Mouse (Mus musculus) neural tube, embryonic 14.5 days (tissue): ENCODE results near the gene Gpd1l. TPM values are rescaled to one million over a fixed set of nuclear protein-coding genes. Genes with fewer than 3 reads are reported as not detected.

Source experiments
- ATAC-seq: fragments of 200-750 bp; cut with Nextera tagmentation; 2 replicates; pipeline ENCODE4 v1.8.0; 2017; ENCODE audit warnings: low read depth, mild to moderate bottlenecking, moderate TSS enrichment, moderate library complexity
- H3K27ac ChIP-seq: fragments of 300-500 bp; sonication (generic); 2 replicates; pipeline ENCODE4 v1.5.1; 2014; ENCODE audit warnings: low read depth, mild to moderate bottlenecking, control low read depth, low read length, moderate library complexity, mixed read lengths
- H3K27me3 ChIP-seq: fragments of 300-500 bp; sonication (generic); 2 replicates; pipeline ENCODE4 v1.6.1; 2014; ENCODE audit warnings: low read length; ENCODE audit not compliant: control insufficient read depth, insufficient read depth
- H3K36me3 ChIP-seq: fragments of 300-500 bp; sonication (generic); 2 replicates; pipeline ENCODE4 v1.6.1; 2014; ENCODE audit warnings: low read length, mixed read lengths; ENCODE audit not compliant: control insufficient read depth, insufficient read depth
- H3K4me1 ChIP-seq: fragments of 300-500 bp; sonication (generic); 2 replicates; pipeline ENCODE4 v1.6.1; 2014; ENCODE audit warnings: low read length; ENCODE audit not compliant: control insufficient read depth, insufficient read depth
- H3K4me2 ChIP-seq: fragments of 300-500 bp; sonication (generic); 2 replicates; pipeline ENCODE4 v1.6.1; 2014; ENCODE audit warnings: mild to moderate bottlenecking, low read depth, low read length, control low read depth
- H3K4me3 ChIP-seq: fragments of 300-500 bp; sonication (generic); 2 replicates; pipeline ENCODE4 v1.5.1; 2014; ENCODE audit warnings: low read depth, low read length, control low read depth, mixed read lengths
- H3K9ac ChIP-seq: fragments of 300-500 bp; sonication (generic); replicated peaks from 2 replicates; pipeline ENCODE4 v1.6.1; 2014; ENCODE audit warnings: low read depth, mild to moderate bottlenecking, control low read depth, low read length, mixed read lengths
- H3K9me3 ChIP-seq: fragments of 300-500 bp; sonication (generic); 2 replicates; pipeline ENCODE4 v1.6.1; 2016; ENCODE audit warnings: low read length; ENCODE audit not compliant: control insufficient read depth
- WGBS: fragments of 180-500 bp; shearing (Covaris S2); extraction: QIAGEN DNeasy Blood & Tissue Kit; methylation state at CpG from one replicate; pipeline ENCODE4 v1.1.7; 2014; 5-methylcytosine and 5-hydroxymethylcytosine counted together
- polyA plus RNA-seq: library from polyadenylated mRNA; unstranded; fragments of >200 nt; fragmentation: Nextera tagmentation; extraction: Ambion mirVana; gene quantifications from 2 replicates; pipeline ENCODE4 v1.2.1, GENCODE M21; 2014

The Gpd1l gene
- polyA plus RNA-seq, 1 experiment from 2014 or later: 24.9 TPM

GRCm38 (mm10) chr9:114887699-114888098 lies 46.1 kb downstream of the Gpd1l start:
- 98% methylated on average over 3 of the region's 3 CpGs for WGBS
- no peak overlapping the region for H3K27ac ChIP-seq

DNA sequence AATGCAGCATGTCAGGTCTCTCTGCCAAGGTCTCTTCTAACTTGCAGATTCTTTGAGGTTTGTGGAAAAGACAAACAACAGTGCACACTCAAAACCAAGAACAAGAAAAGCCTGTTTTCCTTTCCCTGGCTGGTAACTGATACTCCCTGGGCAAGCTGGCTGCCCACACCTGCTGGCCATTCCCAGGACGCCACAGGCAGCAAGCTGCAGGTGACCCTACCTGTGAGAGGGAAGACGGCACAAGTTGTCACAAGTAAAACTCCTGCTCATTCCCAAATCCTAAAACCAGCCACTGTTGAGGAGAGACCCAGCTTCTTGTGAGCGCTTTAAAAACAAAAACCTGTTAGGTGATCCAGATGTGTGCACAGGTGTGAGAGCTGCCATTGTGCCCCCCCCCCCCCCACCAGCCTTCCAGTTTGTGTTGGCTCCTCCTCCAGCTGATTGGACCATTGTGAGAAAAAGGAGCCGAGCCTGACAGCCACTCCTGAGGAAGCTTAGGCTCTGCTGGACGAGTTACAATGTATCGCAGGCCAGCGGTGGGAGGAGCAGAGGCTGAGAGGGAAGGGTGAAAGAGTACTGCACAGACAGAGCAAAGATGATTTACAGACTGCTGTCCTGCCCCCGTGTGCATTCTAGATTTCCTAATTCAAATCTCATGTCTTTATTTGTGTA lies 47.7 kb downstream of the Gpd1l start:
- no peak for ATAC-seq
- no peaks in the 10 kb centered on the region for H3K4me1 ChIP-seq
- 61% methylated on average over 8 of the region's 8 CpGs for WGBS
- H3K27ac ChIP-seq: no peak overlapping the region
- H3K36me3 ChIP-seq: no peaks in the 10 kb centered on the region
- no peak overlapping the region for H3K9ac ChIP-seq
- H3K4me3 ChIP-seq: no peak overlapping the region
- no peaks in the 10 kb centered on the region for H3K9me3 ChIP-seq
- H3K4me2 ChIP-seq: no peak overlapping the region
- no peaks in the 10 kb centered on the region for H3K27me3 ChIP-seq

More at GRCm38 (mm10) chr9:114887699-114888098, 46.1 kb downstream of the Gpd1l start:
- no peak overlapping the region for H3K4me2 ChIP-seq
- no peaks in the 10 kb centered on the region for H3K9me3 ChIP-seq
- ATAC-seq: no peak
- no peaks in the 10 kb centered on the region for H3K36me3 ChIP-seq
- H3K4me1 ChIP-seq: no peaks in the 10 kb centered on the region
- no peak overlapping the region for H3K9ac ChIP-seq
- H3K27me3 ChIP-seq: no peaks in the 10 kb centered on the region
- no peak overlapping the region for H3K4me3 ChIP-seq

DNA sequence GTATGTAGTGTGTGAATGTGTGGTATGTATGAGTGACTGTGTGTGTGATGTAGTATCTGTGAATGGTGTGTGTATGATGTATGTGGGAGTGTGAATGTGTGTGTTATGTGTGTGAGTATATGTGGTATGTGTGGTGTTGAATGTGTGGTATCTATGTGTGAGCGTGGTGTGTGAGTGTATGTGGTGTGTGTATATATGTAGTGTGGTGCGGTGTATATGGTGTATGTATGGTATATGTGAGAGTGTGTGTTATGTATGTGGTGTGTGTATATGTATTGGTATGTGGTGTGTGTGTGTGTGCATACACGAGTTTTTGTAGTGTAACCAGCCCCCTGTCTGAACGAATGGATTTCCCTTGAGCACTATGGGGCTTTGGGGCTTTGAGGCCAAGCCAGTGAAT lies 48.2 kb downstream of the Gpd1l start:
- Histone ChIP-seq H3K36me3 (no peaks in the 10 kb centered on the region), H3K27me3 (no peaks in the 10 kb centered on the region), H3K4me3 (no peak overlapping the region), H3K9ac (no peak overlapping the region), H3K4me1 (no peaks in the 10 kb centered on the region), H3K9me3 (no peaks in the 10 kb centered on the region), H3K27ac (no peak overlapping the region), H3K4me2 (no peak overlapping the region)
- WGBS: 84% methylated on average over 4 of the region's 4 CpGs
- no peak for ATAC-seq

- ATAC-seq: no peak
- 77% methylated on average over 2 of the region's 2 CpGs for WGBS
Measured at GRCm38 (mm10) chr9:114881977-114882376, 51.8 kb downstream of the Gpd1l start.

GRCm38 (mm10) chr9:114855327-114855726 lies 78.5 kb downstream of the Gpd1l start:
- Histone ChIP-seq H3K4me2 (no peak overlapping the region), H3K27me3 (no peaks in the 10 kb centered on the region), H3K9ac (no peak overlapping the region), H3K27ac (no peak overlapping the region), H3K9me3 (no peaks in the 10 kb centered on the region), H3K4me3 (no peak overlapping the region), H3K4me1 (no peaks in the 10 kb centered on the region), H3K36me3 (no peaks in the 10 kb centered on the region)
- WGBS: 42% methylated on average over 11 of the region's 11 CpGs
- no peak for ATAC-seq

More at GRCm38 (mm10) chr9:114881977-114882376, 51.8 kb downstream of the Gpd1l start:
- no peaks in the 10 kb centered on the region for H3K4me1 ChIP-seq
- no peak overlapping the region for H3K4me2 ChIP-seq
- H3K36me3 ChIP-seq: no peaks in the 10 kb centered on the region
- no peaks in the 10 kb centered on the region for H3K9me3 ChIP-seq
- no peak overlapping the region for H3K4me3 ChIP-seq
- no peak overlapping the region for H3K9ac ChIP-seq
- H3K27ac ChIP-seq: no peak overlapping the region
- H3K27me3 ChIP-seq: no peaks in the 10 kb centered on the region

- H3K9me3 ChIP-seq: no peaks in the 10 kb centered on the region
- no peak overlapping the region for H3K4me3 ChIP-seq
- WGBS: 60% methylated on average over 9 of the region's 9 CpGs
- no peaks in the 10 kb centered on the region for H3K4me1 ChIP-seq
- no peak overlapping the region for H3K4me2 ChIP-seq
- H3K27ac ChIP-seq: no peak overlapping the region
- no peaks in the 10 kb centered on the region for H3K27me3 ChIP-seq
- peak; percentile 72; the same call in 1 of the 2 replicates for ATAC-seq
- no peak overlapping the region for H3K9ac ChIP-seq
- H3K36me3 ChIP-seq: no peaks in the 10 kb centered on the region
Measured at GRCm38 (mm10) chr9:114854686-114855085, 79.1 kb downstream of the Gpd1l start.

- Histone ChIP-seq H3K9ac (no peak overlapping the region), H3K4me1 (no peaks in the 10 kb centered on the region), H3K4me3 (no peak overlapping the region), H3K27me3 (no peaks in the 10 kb centered on the region), H3K27ac (no peak overlapping the region), H3K9me3 (no peaks in the 10 kb centered on the region), H3K4me2 (no peak overlapping the region), H3K36me3 (no peaks in the 10 kb centered on the region)
- WGBS: 89% methylated on average over 15 of the region's 15 CpGs
- no peak for ATAC-seq
Measured at GRCm38 (mm10) chr9:114853336-114853735, 80.5 kb downstream of the Gpd1l start.

DNA sequence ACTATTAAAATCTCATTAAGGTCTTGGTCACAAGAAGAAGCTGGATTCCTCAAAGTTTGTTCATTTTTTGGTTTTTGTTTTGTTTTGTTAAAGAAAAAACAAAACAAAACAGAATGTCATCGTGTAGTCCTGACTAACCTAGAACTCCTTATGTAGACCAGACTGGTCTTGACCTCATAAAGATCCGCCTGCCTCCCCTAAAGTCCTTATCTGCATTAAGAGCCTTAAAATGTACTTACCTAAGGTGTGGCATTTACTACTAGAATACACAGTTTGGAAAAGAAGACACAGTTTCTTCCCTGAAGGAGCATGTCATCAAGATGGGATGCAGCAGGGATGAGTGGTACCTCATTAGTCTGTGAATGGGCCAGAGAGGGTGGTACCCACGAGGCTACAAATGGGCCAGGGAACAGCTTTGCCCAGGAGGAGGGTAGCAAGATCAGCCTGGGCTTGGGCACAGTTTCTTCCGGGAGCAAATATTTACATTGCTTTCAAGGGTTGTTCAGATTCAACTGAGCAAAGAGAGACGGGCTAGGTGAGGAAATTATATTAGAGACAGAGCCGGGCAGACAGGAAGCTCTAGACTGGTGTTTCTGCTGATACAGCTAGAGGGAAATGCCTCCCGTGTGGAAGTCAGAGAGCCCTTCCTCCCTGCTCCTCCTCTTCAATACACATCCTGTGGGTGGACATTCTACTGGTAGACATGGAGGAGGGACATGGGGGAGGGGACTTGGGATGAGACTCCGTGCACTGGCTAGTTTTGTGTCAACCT lies 82.2 kb downstream of the Gpd1l start:
- H3K4me3 ChIP-seq: no peak overlapping the region
- H3K4me1 ChIP-seq: no peaks in the 10 kb centered on the region
- no peaks in the 10 kb centered on the region for H3K36me3 ChIP-seq
- WGBS: 78% methylated on average over 8 of the region's 8 CpGs
- no peak overlapping the region for H3K9ac ChIP-seq
- no peak overlapping the region for H3K4me2 ChIP-seq
- no peak overlapping the region for H3K27ac ChIP-seq
- no peak for ATAC-seq
- no peaks in the 10 kb centered on the region for H3K27me3 ChIP-seq
- H3K9me3 ChIP-seq: no peaks in the 10 kb centered on the region
